Mouse (Mus musculus) left cerebral cortex, postnatal 14 days (tissue): Measurements from ENCODE around the gene S1pr4. TPM values are rescaled to one million over a fixed set of nuclear protein-coding genes. Genes with fewer than 3 reads are reported as not detected.

Source experiments
- DNase-seq, 2 experiments: peaks; one replicate each; pipeline ENCODE4 v3.0.0; 2021 to 2022; ENCODE audit warnings: low spot score in 2 of 2, mixed read lengths in 1 of 2
- intact Hi-C: fragments of 180-260 bp; cut with DNase I; formaldehyde crosslinking; loops from one replicate; pipeline ENCODE4 v1.15.1; 2025
- total RNA-seq, 2 experiments: library from RNA; stranded (reverse); gene quantifications; 2 replicates each; pipeline ENCODE4 v1.2.3; 2021

S1pr4 gene
- total RNA-seq, 2 experiments from 2014 or later, result 0.33 to 0.44 TPM

- no peak for DNase-seq
Measured at GRCm38 (mm10) chr10:81472403-81473002, 27.4 kb downstream of the S1pr4 start.

DNA sequence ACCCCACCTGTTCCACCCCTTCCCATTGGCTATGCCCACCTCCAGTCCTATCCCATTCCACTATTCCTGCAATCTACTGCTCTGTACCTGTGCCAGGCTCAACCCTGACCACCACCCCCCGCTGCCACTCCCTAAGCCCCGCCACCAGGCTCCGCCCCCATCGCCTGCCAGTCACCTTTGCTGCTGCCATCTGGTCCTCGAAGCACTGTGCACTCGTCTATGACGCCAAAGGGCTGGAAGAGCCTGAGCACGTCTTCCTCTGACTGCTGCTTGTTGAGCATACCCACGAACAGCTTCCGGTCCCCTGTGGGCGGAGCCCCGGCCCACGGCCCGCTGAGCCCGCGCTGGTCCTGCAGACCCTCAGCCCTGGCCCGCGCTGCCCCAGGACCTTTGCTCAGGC, 29.5 kb downstream of the S1pr4 start:
- DNase-seq, result no peak
- intact Hi-C loops, result no loop called here

More at GRCm38 (mm10) chr10:81472403-81473002, 27.4 kb downstream of the S1pr4 start:
- intact Hi-C loops, result no loop called here

GRCm38 (mm10) chr10:81469253-81469652, 30.7 kb downstream of the S1pr4 start:
- intact Hi-C loops, result no loop called here
- DNase-seq, result peak; percentile 67 to 76

DNA sequence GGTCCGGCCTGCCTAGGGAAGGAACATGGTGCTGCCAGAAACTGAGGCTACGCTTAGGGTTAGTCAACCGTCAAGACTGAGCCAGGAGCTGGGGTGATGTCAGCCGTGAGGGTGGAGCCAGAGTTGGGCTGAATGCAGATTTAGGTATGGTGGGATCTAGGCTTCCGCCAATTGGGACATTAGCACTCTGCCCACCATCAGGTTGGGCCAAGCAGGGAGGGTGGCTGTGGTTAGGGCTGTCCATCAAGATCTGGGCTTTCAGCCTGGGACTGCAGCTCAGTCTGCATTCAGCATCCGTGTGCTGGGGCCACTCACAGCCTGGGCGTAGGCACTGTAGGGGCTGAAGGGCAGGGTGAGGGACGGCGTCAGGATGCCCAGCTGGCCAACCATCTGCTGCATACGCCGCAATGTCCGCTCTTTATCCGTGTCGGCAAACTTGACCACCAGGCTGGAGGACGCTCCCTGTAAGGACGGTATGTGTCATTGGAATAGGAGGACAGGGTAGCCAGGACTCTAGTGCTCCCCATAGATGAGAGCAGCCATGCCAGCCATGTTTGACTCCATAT, 32.2 kb downstream of the S1pr4 start:
- intact Hi-C loops, result no loop called here
- DNase-seq, result no peak

DNA sequence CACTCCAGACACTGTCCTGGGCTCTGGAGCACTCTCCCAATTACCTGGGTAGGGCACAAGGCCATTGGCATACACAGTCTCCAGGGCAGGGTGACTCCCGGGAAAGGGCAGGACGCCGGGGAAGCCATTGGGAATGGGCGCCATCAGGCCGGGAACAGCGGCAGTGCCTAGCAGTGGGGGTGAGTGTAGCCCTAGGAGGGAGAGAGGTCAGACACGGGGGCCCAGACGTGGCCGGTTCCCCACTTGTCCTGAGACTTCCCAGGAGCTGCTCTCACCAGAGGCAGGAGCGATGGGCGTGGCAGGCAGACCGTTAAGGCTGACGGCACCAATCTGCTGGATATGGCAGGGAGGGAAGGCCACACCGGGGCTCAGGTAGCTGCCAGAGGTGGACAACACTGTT, 33.1 kb downstream of the S1pr4 start:
- intact Hi-C loops, result no loop called here

GRCm38 (mm10) chr10:81466066-81466465, 33.9 kb downstream of the S1pr4 start:
- peak in 1 of 2 experiments; percentile 2 for DNase-seq

More for the DNA sequence above, 33.1 kb downstream of the S1pr4 start:
- no peak for DNase-seq

DNA sequence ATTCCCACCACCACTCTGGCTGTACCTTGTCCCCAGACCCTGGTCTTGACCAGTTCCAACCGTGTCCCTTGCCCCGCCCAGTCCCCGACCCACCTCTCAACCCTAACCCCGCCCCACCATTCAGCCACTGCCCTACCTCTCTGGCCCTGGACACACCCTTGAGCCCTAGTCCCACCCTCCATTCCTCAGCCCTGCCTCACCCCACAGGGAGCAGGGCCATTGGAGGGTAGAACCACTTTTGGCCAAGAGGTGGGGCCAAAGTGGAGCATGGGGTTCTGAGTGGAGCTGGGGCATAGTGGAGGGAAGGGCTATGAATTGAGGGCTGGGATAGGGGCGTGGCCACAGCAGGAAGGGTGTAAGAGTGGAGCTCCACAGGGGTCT, 34.7 kb downstream of the S1pr4 start:
- peak in 1 of 2 experiments; percentile 5 for DNase-seq
- intact Hi-C loops, result no loop called here

More at GRCm38 (mm10) chr10:81466066-81466465, 33.9 kb downstream of the S1pr4 start:
- intact Hi-C loops, result no loop called here

DNA sequence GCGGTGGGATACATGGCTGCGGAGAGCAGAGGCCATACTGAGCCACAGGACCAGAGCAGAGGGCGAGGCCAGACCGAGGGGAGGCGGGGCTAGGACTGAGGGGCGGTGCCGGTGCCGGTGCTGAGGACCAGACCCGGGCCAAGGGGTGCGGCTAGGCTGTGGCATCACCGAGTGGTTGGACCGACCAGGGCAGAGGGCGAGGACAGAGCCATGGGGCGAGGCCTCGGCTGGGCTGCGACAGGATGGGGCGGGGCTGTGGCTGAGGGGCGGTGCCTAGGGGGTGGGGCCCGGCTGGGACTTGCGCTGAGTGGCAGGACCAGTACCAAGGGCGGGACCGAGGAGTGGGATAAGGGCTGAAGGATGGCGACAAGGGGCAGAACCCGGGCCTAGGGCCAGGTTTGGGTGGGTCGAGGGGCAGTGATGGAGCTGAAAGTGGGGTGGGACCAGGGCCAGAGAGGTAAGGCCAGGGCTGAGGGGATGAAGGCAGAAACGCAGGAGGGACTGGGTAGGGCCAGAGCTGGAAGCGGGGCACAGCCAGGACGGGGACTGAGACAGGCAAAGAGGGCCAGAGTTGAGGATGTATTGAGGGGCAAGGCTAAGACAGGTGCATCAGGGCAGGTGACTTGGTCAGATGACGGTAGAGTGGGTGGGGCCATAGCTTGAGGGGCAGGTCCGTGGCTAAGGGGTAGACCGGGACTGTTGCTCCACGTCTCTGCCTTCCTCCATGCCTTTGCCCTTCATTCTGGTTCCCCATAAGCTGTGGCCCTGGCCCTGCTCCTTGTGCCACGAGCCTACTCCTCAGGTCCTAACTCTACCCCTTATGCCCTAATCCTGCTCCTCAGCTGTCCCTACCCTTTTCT, 35.3 kb downstream of the S1pr4 start:
- DNase-seq, result peak in 1 of 2 experiments; percentile 19
- intact Hi-C loops, result no loop called here

DNA sequence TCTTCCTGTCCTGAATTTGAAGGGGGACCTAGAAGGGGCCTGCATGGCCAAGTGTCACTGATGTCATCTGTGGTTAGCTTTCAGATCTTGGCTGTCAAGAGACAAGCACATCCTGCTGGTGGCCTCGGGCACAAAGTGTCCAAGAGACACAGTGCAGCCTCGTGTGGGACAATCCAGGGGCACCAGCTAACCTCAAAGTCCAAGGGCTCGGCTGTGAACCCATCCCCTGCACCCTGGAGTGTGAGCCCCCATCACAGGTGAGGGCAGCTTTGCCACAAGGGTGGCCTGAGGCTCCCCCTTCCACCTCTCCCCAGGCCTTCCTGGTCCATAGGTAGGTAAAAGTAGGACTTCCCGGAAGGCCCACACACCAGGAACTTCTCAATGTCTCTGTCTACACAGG, 36.4 kb downstream of the S1pr4 start:
- peak in 1 of 2 experiments; percentile 5 for DNase-seq
- intact Hi-C loops, result no loop called here

DNA sequence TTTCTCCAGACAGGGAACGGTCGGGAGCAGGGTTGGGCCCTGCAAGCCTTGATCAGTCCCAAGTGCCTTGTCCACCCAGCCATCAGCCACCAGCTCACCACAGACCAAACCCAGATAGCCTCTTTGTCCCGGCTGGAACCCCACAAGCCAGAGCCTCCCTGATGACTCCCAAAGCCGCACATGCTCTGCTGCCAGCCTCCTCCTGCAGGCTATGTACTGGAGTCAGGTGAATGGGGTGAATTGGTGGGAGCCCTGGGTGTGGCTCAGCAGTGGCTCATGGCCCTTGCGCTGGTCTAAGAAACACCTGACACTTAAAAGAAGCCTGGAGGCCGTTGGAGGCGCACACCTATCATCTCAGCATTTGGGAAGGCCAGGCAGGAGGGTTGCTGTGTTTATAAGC, 37.0 kb downstream of the S1pr4 start:
- DNase-seq, result no peak

GRCm38 (mm10) chr10:81462415-81462804, 37.5 kb downstream of the S1pr4 start:
- intact Hi-C loops, result no loop called here
- DNase-seq, result peak in 1 of 2 experiments; percentile 4

More for the DNA sequence above, 37.0 kb downstream of the S1pr4 start:
- intact Hi-C loops, result no loop called here

GRCm38 (mm10) chr10:81461673-81462414, 38.1 kb downstream of the S1pr4 start:
- DNase-seq, result peak; percentile 5
- intact Hi-C loops, result no loop called here

DNA sequence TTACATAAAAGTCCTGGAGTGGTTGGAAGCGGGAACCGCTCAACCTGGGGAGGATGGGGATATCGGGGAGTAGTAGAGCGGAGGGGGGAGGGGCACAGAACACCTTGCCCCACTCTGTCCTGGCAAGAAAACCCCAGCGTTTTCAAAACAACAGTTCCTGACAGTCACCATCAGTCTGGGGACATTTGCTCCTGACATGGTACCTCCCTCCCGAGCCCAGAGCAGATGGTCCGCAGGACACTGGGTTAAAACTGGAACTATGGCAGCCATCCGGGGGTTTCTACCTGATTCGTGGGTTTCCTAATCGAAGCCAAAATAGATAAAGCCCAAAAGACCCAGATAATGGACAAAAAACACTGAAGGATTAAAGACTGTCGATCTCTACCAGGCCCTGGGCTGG, 39.0 kb downstream of the S1pr4 start:
- intact Hi-C loops, result no loop called here
- DNase-seq, result no peak

GRCm38 (mm10) chr10:81460471-81460870, 39.5 kb downstream of the S1pr4 start:
- DNase-seq, result peak; percentile 19 to 22
- intact Hi-C loops, result no loop called here

DNA sequence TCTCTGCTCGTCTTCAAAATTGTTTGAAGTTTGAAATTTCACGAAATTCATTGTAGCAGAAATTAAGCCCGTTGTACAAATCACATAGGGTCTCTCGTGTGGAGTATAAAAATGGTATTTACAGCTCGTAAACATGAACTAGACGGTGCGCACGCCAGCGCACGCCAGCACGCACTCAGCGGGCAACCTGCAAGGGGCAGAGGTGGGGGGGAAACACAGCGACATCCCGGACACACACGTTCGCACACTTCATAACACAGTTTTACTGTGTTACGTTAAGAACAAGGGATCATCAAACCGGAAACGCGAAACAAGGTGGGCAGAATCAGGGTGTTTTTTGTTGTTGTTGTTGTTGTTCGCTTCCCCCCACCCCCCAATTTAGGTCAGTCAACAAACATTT, 40.5 kb downstream of the S1pr4 start:
- DNase-seq, result no peak
- intact Hi-C loops, result no loop called here

- intact Hi-C loops, result no loop called here
- peak in 1 of 2 experiments; percentile 3 for DNase-seq
Measured at GRCm38 (mm10) chr10:81458267-81458666, 41.7 kb downstream of the S1pr4 start.

GRCm38 (mm10) chr10:81457624-81458023, 42.3 kb downstream of the S1pr4 start:
- intact Hi-C loops, result no loop called here
- DNase-seq, result peak in 1 of 2 experiments; percentile 7

- intact Hi-C loops, result no loop called here
- DNase-seq, result no peak
Measured at GRCm38 (mm10) chr10:81456983-81457563, 42.9 kb downstream of the S1pr4 start.

DNA sequence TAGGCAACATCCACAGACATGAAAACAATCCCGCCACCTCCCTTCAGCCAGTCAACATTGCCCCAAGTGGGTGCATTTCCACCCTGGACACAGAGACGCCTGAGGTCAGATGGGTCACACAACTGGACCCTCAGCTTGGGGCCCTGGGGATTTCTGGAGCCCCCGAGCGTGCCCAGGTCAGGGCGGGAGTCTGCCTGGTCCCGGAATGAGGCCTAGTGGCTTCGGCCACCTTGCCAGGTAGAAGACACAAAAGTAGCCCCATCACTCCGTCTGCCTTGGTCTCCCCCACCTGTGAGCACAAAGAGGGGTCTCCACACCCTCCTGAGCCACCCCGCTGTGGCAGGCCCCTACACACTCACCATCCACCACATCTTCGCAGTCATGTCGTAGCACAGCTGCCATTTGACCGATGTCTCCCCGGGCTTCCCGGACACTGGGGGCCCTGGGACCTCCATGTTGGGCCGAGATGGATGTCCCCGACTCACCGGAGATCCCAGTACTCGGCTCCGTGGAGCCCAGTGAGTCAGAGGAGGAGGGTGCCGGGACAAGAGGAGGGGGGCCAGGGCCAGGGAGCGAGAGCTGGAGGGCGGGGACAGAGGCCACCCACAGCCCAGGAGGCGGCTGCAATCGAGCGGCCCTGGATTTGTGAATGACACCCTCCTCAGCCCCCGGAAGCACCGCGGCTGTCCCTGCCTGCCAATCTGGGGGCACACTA, 44.6 kb downstream of the S1pr4 start, which contains the start of gene Nfic:
Gene Nfic (minus strand): TSS at position 455 of the 715 bp plus-strand sequence.
- intact Hi-C loops, result no loop called here
- no peak for DNase-seq
